8 mouse cellular contexts compared by ENCODE assay signal in the genomic region with DNA sequence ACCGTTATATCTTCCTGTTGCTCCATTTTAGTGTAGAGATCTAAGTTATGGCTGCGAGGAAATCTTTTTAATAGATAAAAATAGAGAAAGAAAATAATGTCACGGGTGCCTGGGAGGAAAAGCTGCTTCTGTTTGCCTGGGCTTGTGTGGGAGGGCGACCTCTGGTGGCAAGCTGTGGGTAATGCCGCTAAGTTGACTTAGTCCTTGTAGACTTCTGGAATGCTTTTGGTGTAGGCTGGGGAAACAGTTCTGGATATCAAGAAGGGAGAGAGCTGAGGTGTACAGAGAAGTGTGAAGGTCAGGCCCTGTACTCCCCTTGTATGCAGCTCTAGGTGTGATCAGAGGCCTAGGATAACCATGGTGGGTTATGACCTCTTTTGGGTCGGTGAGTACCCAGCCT.
DNase-seq lines count a peak whose midpoint lies in the region; ATAC-seq and TF ChIP-seq lines count a peak whose summit lies in the region.

No protein-coding gene starts in this region.

- no peaks in the 10 kb centered on the region for H3K27me3 ChIP-seq in embryonic facial prominence, embryonic 11.5 days (ENCODE audit: control insufficient read depth, insufficient read depth, low read length)
- H3K27me3 ChIP-seq in heart, embryonic 10.5 days (ENCODE audit: insufficient read depth, poor library complexity, severe bottlenecking), result peaks cover 28% of the 10 kb centered on the region
- H3K27me3 ChIP-seq in kidney, embryonic 15.5 days, result no peaks in the 10 kb centered on the region
- H3K27me3 ChIP-seq in limb, embryonic 14.5 days (ENCODE audit: control insufficient read depth, insufficient read depth, low read length), result no peaks in the 10 kb centered on the region
- no peaks in the 10 kb centered on the region for H3K27me3 ChIP-seq in stomach, embryonic 14.5 days (ENCODE audit: control insufficient read depth, insufficient read depth, low read length)

- no peaks in the 10 kb centered on the region; the same call in 1 of the 2 replicates for H3K4me1 ChIP-seq in embryonic facial prominence, embryonic 11.5 days (ENCODE audit: control insufficient read depth, insufficient read depth, low read length)
- H3K4me1 ChIP-seq in heart, embryonic 10.5 days, result peaks cover 23% of the 10 kb centered on the region
- H3K4me1 ChIP-seq in kidney, embryonic 15.5 days, result peaks cover 42% of the 10 kb centered on the region
- peaks cover 27% of the 10 kb centered on the region for H3K4me1 ChIP-seq in limb, embryonic 14.5 days (ENCODE audit: control insufficient read depth, insufficient read depth, low read length)
- H3K4me1 ChIP-seq in stomach, embryonic 14.5 days (ENCODE audit: control insufficient read depth, insufficient read depth, low read length), result peaks cover 30% of the 10 kb centered on the region

- no peak overlapping the region for H3K4me2 ChIP-seq in embryonic facial prominence, embryonic 11.5 days (ENCODE audit: low read depth, low read length)
- peak overlapping the region; percentile 41 for H3K4me2 ChIP-seq in kidney, embryonic 15.5 days
- H3K4me2 ChIP-seq in limb, embryonic 14.5 days (replicated peaks; ENCODE audit: low read depth, low read length, severe bottlenecking), result 0 out of 2 replicates have a peak overlapping the region, but pooled peaks have one; percentile 15
- H3K4me2 ChIP-seq in stomach, embryonic 14.5 days (replicated peaks; ENCODE audit: low read depth, low read length), result peak overlapping the region; percentile 24

- no peaks in the 10 kb centered on the region for H3K9me3 ChIP-seq in embryonic facial prominence, embryonic 11.5 days (replicated peaks; ENCODE audit: control insufficient read depth, low read length)
- H3K9me3 ChIP-seq in heart, embryonic 10.5 days, result no peaks in the 10 kb centered on the region
- no peaks in the 10 kb centered on the region for H3K9me3 ChIP-seq in kidney, embryonic 15.5 days (replicated peaks)
- H3K9me3 ChIP-seq in limb, embryonic 14.5 days (ENCODE audit: control insufficient read depth, low read length), result no peaks in the 10 kb centered on the region
- H3K9me3 ChIP-seq in stomach, embryonic 14.5 days (ENCODE audit: control insufficient read depth, low read depth, low read length), result no peaks in the 10 kb centered on the region

- TF ChIP-seq POLR2A in limb, embryonic 14.5 days (IDR thresholded peaks at IDR 0.05; ENCODE audit: borderline replicate concordance, extremely low read depth, insufficient read depth, insufficient read length), result peak; percentile 37; the same call in 1 of the 2 replicates

- no peak overlapping the region for H3K4me3 ChIP-seq in embryonic facial prominence, embryonic 11.5 days (ENCODE audit: low read depth, low read length)
- no peak overlapping the region for H3K4me3 ChIP-seq in heart, embryonic 10.5 days
- no peak overlapping the region for H3K4me3 ChIP-seq in kidney, embryonic 15.5 days (replicated peaks)
- no peak overlapping the region for H3K4me3 ChIP-seq in limb, embryonic 14.5 days (replicated peaks; ENCODE audit: low read length)
- H3K4me3 ChIP-seq in stomach, embryonic 14.5 days (ENCODE audit: low read depth, low read length), result no peak overlapping the region

- ATAC-seq in embryonic facial prominence, embryonic 11.5 days (replicated peaks; ENCODE audit: insufficient number of reproducible peaks, low FRiP score, low TSS enrichment, low read depth), result no peak
- ATAC-seq in kidney, embryonic 15.5 days (replicated peaks; ENCODE audit: low FRiP score), result no peak
- peak; percentile 23; the same call in 1 of the 2 replicates for ATAC-seq in limb, embryonic 14.5 days (ENCODE audit: low FRiP score, low read depth)
- no peak for ATAC-seq in stomach, embryonic 14.5 days (ENCODE audit: insufficient number of reproducible peaks, insufficient read depth, low FRiP score, low read depth)

- peak; percentile 51 for DNase-seq in 3134 (ENCODE audit: extremely low read depth, insufficient read length, low spot score)
- peak; percentile 90 for DNase-seq in adrenal gland, postnatal 36 days
- DNase-seq in embryonic facial prominence, embryonic 11.5 days (ENCODE audit: low spot score), result peak; percentile 87
- peak; percentile 86 for DNase-seq in heart, embryonic 10.5 days (ENCODE audit: low spot score)
- peak; percentile 86 for DNase-seq in limb, embryonic 14.5 days (ENCODE audit: low spot score)
- peak; percentile 23 to 49 for DNase-seq in natural killer cell, adult 2 months (ENCODE audit: low spot score in 2 of 2)

- no peak overlapping the region for H3K9ac ChIP-seq in embryonic facial prominence, embryonic 11.5 days (replicated peaks; ENCODE audit: low read length)
- no peak overlapping the region for H3K9ac ChIP-seq in kidney, embryonic 15.5 days
- no peak overlapping the region for H3K9ac ChIP-seq in limb, embryonic 14.5 days (ENCODE audit: low read depth, low read length, severe bottlenecking)
- H3K9ac ChIP-seq in stomach, embryonic 14.5 days (replicated peaks; ENCODE audit: low read depth, low read length), result no peak overlapping the region

- H3K36me3 ChIP-seq in embryonic facial prominence, embryonic 11.5 days (replicated peaks; ENCODE audit: control insufficient read depth, insufficient read depth, low read depth, low read length), result no peaks in the 10 kb centered on the region
- no peaks in the 10 kb centered on the region for H3K36me3 ChIP-seq in heart, embryonic 10.5 days
- no peaks in the 10 kb centered on the region for H3K36me3 ChIP-seq in kidney, embryonic 15.5 days
- no peaks in the 10 kb centered on the region for H3K36me3 ChIP-seq in limb, embryonic 14.5 days (ENCODE audit: control insufficient read depth, insufficient read depth, low read length)
- no peaks in the 10 kb centered on the region for H3K36me3 ChIP-seq in stomach, embryonic 14.5 days (ENCODE audit: control insufficient read depth, insufficient read depth, low read length)

- no peak overlapping the region for H3K27ac ChIP-seq in embryonic facial prominence, embryonic 11.5 days (replicated peaks; ENCODE audit: low read depth, low read length)
- no peak overlapping the region for H3K27ac ChIP-seq in heart, embryonic 10.5 days
- H3K27ac ChIP-seq in kidney, embryonic 15.5 days, result peak overlapping the region; percentile 61; the same call in 1 of the 2 replicates
- H3K27ac ChIP-seq in limb, embryonic 14.5 days (replicated peaks; ENCODE audit: low read depth, low read length), result no peak overlapping the region
- no peak overlapping the region for H3K27ac ChIP-seq in stomach, embryonic 14.5 days (ENCODE audit: low read length)

- 17% methylated on average over 6 of the region's 6 CpGs for WGBS in embryonic facial prominence, embryonic 11.5 days
- WGBS in heart, embryonic 10.5 days, result 17% methylated on average over 6 of the region's 6 CpGs
- WGBS in kidney, embryonic 15.5 days, result 14% methylated on average over 6 of the region's 6 CpGs
- WGBS in limb, embryonic 14.5 days, result 16% methylated on average over 6 of the region's 6 CpGs
- 18% methylated on average over 6 of the region's 6 CpGs for WGBS in stomach, embryonic 14.5 days

Comparison
In these comparisons a context has a peak if more than half of its experiments do, and no peak if none do; other contexts are left out.
1. DNase-seq: peak in every context shown above with its lines; median percentile 90 in adrenal gland, postnatal 36 days; 87 in embryonic facial prominence, embryonic 11.5 days; 86 in heart, embryonic 10.5 days; 86 in limb, embryonic 14.5 days; 51 in 3134; 36 in natural killer cell, adult 2 months.